Mouse (Mus musculus) urinary bladder, postnatal 14 days (tissue): Measurements from ENCODE around the gene Braf.
A peak's percentile ranks its signal among the peaks of the same experiment; 100 is the strongest.
"Not testable (repeated sequence)": the region's sequence is repeated elsewhere in the genome, so short reads cannot be mapped to it uniquely, and the experiment has no call there.

Experiments used
- DNase-seq: peaks from one replicate; pipeline ENCODE4 v3.0.0; 2021; ENCODE audit warnings: low spot score

Braf gene

GRCm38 (mm10) chr6:39724866-39725711 lies at the start of gene Braf:
Gene Braf (minus strand): TSS chr6:39725463.
- DNase-seq = peak; percentile 82

- DNase-seq = peak; percentile 24
These were observed 49.8 kb upstream of the Braf start for GRCm38 (mm10) chr6:39775029-39775428.

- DNase-seq = no peak
These were observed 32.0 kb upstream of the Braf start for GRCm38 (mm10) chr6:39757229-39757628.

- no peak for DNase-seq
These were observed 24.6 kb upstream of the Braf start for GRCm38 (mm10) chr6:39749881-39750280.

GRCm38 (mm10) chr6:39747094-39747493 lies 21.8 kb upstream of the Braf start:
- DNase-seq = no peak

GRCm38 (mm10) chr6:39745456-39745855 lies 20.2 kb upstream of the Braf start:
- DNase-seq = no peak

GRCm38 (mm10) chr6:39739698-39740097 lies 14.4 kb upstream of the Braf start:
- not testable (repeated sequence) for DNase-seq

- peak; percentile 43 for DNase-seq
These were observed 2.8 kb upstream of the Braf start for GRCm38 (mm10) chr6:39728095-39728494.

GRCm38 (mm10) chr6:39726149-39726548 lies 886 bp upstream of the Braf start:
- DNase-seq = no peak

- DNase-seq = no peak
These were observed 759 bp downstream of the Braf start for GRCm38 (mm10) chr6:39724542-39724865.

GRCm38 (mm10) chr6:39724071-39724470 lies 1.2 kb downstream of the Braf start:
- DNase-seq = no peak

- DNase-seq = no peak
These were observed 6.7 kb downstream of the Braf start for GRCm38 (mm10) chr6:39718567-39718966.

- DNase-seq = no peak
These were observed 8.2 kb downstream of the Braf start for GRCm38 (mm10) chr6:39717049-39717448.

GRCm38 (mm10) chr6:39714341-39714740 lies 10.9 kb downstream of the Braf start:
- no peak for DNase-seq

- no peak for DNase-seq
These were observed 11.9 kb downstream of the Braf start for GRCm38 (mm10) chr6:39713399-39713798.

GRCm38 (mm10) chr6:39705625-39706024 lies 19.6 kb downstream of the Braf start:
- DNase-seq = no peak

GRCm38 (mm10) chr6:39693126-39693525 lies 32.1 kb downstream of the Braf start:
- DNase-seq = no peak

- not testable (repeated sequence) for DNase-seq
These were observed 38.4 kb downstream of the Braf start for GRCm38 (mm10) chr6:39686839-39687238.

GRCm38 (mm10) chr6:39681795-39682194 lies 43.5 kb downstream of the Braf start:
- no peak for DNase-seq

GRCm38 (mm10) chr6:39680524-39680923 lies 44.7 kb downstream of the Braf start:
- DNase-seq = no peak

- no peak for DNase-seq
These were observed 47.0 kb downstream of the Braf start for GRCm38 (mm10) chr6:39678241-39678640.

- DNase-seq = no peak
These were observed 50.2 kb downstream of the Braf start for GRCm38 (mm10) chr6:39675081-39675480.

GRCm38 (mm10) chr6:39611296-39611695 lies 114.0 kb downstream of the Braf start:
- DNase-seq = no peak

GRCm38 (mm10) chr6:39610207-39610606 lies 115.1 kb downstream of the Braf start:
- no peak for DNase-seq
